Mouse (Mus musculus) lung, adult 2 months (tissue): ENCODE results near the gene Cnpy3. TPM values are rescaled to one million over a fixed set of nuclear protein-coding genes. Genes with fewer than 3 reads are reported as not detected.
A peak's percentile ranks its signal among the peaks of the same experiment; 100 is the strongest.

Source experiments
- DNase-seq: peaks from one replicate; pipeline ENCODE4 v3.0.0; 2022
- H3K4me1 ChIP-seq: fragments of 200-500 bp; 2 replicates; pipeline ENCODE4 v1.6.1; 2011; ENCODE audit warnings: low read length; ENCODE audit not compliant: control insufficient read depth, insufficient read depth
- H3K4me3 ChIP-seq: fragments of 200-500 bp; replicated peaks from 2 replicates; pipeline ENCODE3; 2011; ENCODE audit warnings: low read depth, mild to moderate bottlenecking, control low read depth, low read length; ENCODE audit errors: extremely low read depth
- CTCF ChIP-seq: fragments of 200-500 bp; IDR thresholded peaks from 2 replicates; pipeline ENCODE4 v1.5.1; 2011; ENCODE audit warnings: mild to moderate bottlenecking, low read length, control low read depth; ENCODE audit not compliant: insufficient read depth
- POLR2A ChIP-seq: fragments of 200-500 bp; IDR thresholded peaks from 2 replicates; pipeline ENCODE4 v1.6.1; 2011; ENCODE audit warnings: low read depth, mild to moderate bottlenecking, control low read depth, low read length, borderline replicate concordance; ENCODE audit errors: extremely low read depth
- WGBS: fragments of 180-500 bp; shearing (Covaris S2); methylation state at CpG from one replicate; pipeline ENCODE4 v1.1.7; 2018; 5-methylcytosine and 5-hydroxymethylcytosine counted together
- polyA plus RNA-seq: library from polyadenylated mRNA; depleted of rRNA; stranded (reverse); fragments of >200 nt; gene quantifications from 2 replicates; pipeline ENCODE4 v1.2.3, GENCODE M21; 2012

The Cnpy3 gene
- polyA plus RNA-seq, 1 experiment = 59.7 TPM

DNA sequence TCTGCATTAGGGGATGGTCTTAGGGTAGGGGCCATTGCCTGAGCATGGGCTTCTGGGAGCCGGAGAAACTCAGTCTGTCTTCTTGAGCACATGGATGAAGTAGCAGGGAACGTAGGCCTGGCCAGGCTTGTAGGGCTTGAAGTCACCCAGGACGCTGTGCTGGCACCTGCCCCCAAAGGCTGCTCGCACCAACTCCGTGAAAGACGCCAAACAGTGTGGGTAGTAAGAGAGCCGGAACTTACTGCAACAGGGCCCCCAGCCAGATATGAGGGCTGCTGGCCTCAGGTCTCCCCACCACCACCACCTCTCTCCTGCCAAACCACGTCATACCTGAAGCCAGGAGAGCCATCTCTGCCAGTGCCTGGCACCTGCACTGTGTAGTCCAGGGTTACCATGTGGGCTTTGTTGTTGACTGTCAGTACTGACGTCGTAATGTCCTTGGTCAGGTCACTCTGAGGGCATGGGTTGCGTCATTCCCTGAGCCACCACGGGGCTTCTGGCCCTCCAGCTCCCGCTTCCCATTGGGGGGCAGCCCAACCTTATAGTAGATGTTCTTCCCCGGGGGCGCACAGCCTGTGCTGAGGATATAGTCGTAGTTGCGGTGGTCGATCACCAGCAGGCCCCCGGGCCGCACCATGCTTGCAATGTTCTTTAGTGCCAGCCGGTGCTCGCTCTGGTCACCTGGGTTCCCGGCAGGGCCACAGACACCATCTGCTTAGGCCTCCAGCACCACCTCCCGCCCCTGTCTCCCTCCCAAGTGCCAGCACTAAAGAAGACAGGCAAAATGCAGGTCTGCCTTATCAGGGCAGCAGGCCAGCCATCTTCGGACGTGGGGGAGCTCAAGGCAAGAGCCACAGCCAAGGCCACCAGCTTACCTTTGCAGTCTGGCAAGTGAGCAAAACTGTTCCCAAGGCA lies 26.0 kb downstream of the Cnpy3 start:
- H3K4me3 ChIP-seq = no peak overlapping the region
- H3K4me1 ChIP-seq = no peaks in the 10 kb centered on the region
- no peak for DNase-seq
- WGBS = 88% methylated on average over 26 of the region's 26 CpGs
- TF ChIP-seq POLR2A (no peak), CTCF (no peak)

GRCm38 (mm10) chr17:46725273-46725672 lies 26.7 kb downstream of the Cnpy3 start:
- Histone ChIP-seq H3K4me1 (no peaks in the 10 kb centered on the region), H3K4me3 (no peak overlapping the region)
- no peak for DNase-seq
- TF ChIP-seq CTCF (0 out of 2 replicates have a peak, but pooled peaks have one; percentile 16), POLR2A (no peak)
- WGBS = 64% methylated on average over 9 of the region's 9 CpGs

DNA sequence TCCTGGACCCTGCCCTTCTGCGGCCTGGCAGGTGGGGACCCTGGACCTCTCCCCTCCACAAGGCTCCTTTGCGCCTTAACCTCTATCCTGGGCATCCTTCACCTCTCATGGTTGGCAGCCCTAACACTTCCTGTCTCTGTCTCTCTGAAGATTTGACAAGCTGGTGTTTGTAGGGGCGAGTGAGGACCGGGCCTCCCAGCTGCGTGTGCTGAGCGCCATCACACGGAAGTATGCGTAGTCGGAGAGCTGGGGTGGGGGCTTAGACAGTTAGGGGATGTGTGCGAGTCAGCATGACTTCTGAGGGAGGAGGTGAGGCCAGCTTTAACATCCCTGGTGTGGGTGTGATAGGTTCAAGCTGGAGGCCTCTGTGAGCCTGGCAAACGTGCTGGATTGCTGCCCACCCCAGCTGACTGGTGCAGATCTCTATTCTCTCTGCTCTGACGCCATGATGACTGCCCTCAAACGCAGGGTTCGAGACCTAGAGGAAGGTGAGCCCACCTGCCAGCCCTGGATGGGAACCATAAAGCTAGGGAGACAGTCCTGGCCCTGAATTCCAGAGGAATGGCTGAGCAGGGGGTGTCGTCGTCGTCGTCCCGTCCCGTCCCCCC lies 27.4 kb downstream of the Cnpy3 start:
- WGBS = 82% methylated on average over 20 of the region's 20 CpGs
- no peak for TF ChIP-seq CTCF
- H3K4me1 ChIP-seq = no peaks in the 10 kb centered on the region
- DNase-seq = no peak
- H3K4me3 ChIP-seq = no peak overlapping the region

- 87% methylated on average over 7 of the region's 7 CpGs for WGBS
- Histone ChIP-seq H3K4me3 (no peak overlapping the region), H3K4me1 (no peaks in the 10 kb centered on the region)
- no peak for DNase-seq
- TF ChIP-seq CTCF (no peak), POLR2A (no peak)
Observed at GRCm38 (mm10) chr17:46721077-46721476, 30.9 kb downstream of the Cnpy3 start.

DNA sequence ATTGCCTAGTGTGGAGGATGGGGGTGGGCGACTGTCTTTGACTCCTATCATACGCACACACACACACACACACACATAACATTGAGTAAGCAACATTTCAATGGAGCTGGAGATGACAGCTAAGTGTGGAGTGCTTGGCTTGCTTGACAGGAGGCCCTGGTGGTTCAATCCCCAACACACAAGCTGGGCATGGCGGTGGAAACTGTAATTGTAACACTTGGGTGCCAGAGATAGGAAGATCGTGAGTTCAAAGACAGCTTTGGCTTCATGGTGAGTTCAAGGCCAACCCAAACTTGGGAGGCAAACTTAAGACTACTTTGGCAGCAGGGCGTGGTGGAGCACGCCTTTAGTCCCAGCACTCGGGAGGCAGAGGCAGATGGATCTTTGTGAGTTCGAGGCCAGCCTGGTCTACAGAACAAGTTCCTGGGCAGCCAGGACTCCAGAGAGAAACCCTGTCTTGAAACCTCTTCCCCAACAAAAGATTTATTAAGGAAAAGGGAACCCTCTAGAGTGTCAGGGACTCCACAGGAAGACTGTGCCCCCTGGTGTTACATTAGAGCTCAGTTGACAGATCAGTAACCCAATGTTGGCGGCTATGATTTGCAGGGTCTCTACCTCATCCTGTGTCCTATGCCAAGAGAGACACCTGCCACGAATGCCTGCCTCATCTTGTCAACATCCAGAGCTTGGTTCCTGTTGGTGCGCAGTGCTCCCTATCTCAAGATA lies 37.1 kb downstream of the Cnpy3 start:
- H3K4me3 ChIP-seq = no peak overlapping the region
- TF ChIP-seq POLR2A (no peak), CTCF (no peak)
- H3K4me1 ChIP-seq = peaks cover 4% of the 10 kb centered on the region
- WGBS = 92% methylated on average over 11 of the region's 11 CpGs
- DNase-seq = no peak

DNA sequence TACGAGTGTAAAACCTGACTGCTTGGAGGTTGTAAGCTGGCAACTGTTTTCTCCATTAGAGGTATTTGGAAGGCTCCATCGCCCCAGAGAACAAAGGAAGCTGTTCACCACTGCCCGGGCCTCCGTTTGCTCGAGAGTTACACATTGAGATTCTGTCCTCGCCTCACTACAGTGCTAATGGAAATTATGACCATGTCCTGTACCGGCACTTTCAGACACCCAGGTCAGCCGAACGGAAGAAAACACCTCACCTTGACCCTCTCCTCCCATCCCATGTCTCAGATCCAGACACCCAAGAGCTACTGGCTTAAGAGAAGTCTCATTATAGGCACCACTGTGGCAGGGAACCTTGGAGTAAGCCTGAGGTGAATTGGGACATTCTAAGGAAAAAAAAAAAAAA lies 38.2 kb downstream of the Cnpy3 start:
- peaks cover 4% of the 10 kb centered on the region for H3K4me1 ChIP-seq
- TF ChIP-seq POLR2A = no peak
- no peak for DNase-seq
- WGBS = 85% methylated on average over 9 of the region's 9 CpGs
- H3K4me3 ChIP-seq = no peak overlapping the region

DNA sequence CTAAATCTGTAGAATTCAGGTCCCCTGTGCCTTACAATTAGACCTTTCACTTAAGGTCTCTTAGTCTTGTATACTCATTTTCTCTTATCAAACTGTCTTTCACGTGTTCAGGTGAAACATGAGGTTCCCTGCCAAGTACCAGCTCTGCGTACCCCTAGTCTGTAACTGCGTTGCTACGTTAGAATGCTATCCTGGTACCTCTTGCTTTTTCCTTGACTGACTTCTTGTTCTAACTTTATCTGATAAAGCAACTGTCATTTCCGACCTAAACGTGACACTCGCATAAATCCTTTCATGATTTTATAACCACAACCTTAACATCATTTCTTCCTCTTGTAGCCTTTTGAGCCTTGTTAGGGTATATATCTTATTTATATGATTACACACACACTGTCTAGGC lies 39.6 kb downstream of the Cnpy3 start:
- H3K4me3 ChIP-seq = peak overlapping the region; percentile 13
- DNase-seq = no peak
- WGBS = 34% methylated on average over 7 of the region's 7 CpGs
- peaks cover 4% of the 10 kb centered on the region for H3K4me1 ChIP-seq
- TF ChIP-seq POLR2A = no peak
- no peak for TF ChIP-seq CTCF

- peaks cover 4% of the 10 kb centered on the region for H3K4me1 ChIP-seq
- TF ChIP-seq CTCF (no peak), POLR2A (no peak)
- H3K4me3 ChIP-seq = peak overlapping the region; percentile 81
- WGBS = under 1% methylated on average over 49 of the region's 76 CpGs
- DNase-seq = peak; percentile 39
Observed at GRCm38 (mm10) chr17:46711612-46712271, 40.3 kb downstream of the Cnpy3 start.

- WGBS = 5% methylated on average over 36 of the region's 36 CpGs
- Histone ChIP-seq H3K4me1 (peaks cover 4% of the 10 kb centered on the region), H3K4me3 (peak within 1 kb of the TSS; percentile 81)
- TF ChIP-seq CTCF (no peak), POLR2A (peak; percentile 79; the same call in 1 of the 2 replicates)
- peak; percentile 87 for DNase-seq
Observed at GRCm38 (mm10) chr17:46710959-46711597, 40.9 kb downstream of the Cnpy3 start, which contains the start of gene Pex6. Pex6 (plus strand) TSS chr17:46711463.
